Mouse (Mus musculus) layer of hippocampus, adult 2 months (tissue): ENCODE measurements around the gene Purb. TPM values are rescaled to one million over a fixed set of nuclear protein-coding genes. Genes with fewer than 3 reads are reported as not detected.

ENCODE experiments used
- DNase-seq, 2 experiments: peaks; one replicate each; pipeline ENCODE4 v3.0.0; 2022; ENCODE audit warnings: low spot score in 2 of 2
- H3K27ac ChIP-seq: fragments of 200-600 bp; 2 replicates; pipeline ENCODE4 v1.8.1; 2022
- H3K4me3 ChIP-seq: fragments of 200-600 bp; 2 replicates; pipeline ENCODE4 v1.8.1; 2022; ENCODE audit warnings: mild to moderate bottlenecking
- CTCF ChIP-seq: fragments of 200-600 bp; conservative IDR thresholded peaks from 2 replicates; pipeline ENCODE4 v1.8.1; 2022; ENCODE audit warnings: antibody characterized with exemption, mild to moderate bottlenecking, moderate library complexity
- microRNA-seq, 2 experiments: library from miRNA; unstranded; fragments of <30 nt; microRNA quantifications; one replicate each; pipeline ENCODE4 v1.2.0; 2021
- total RNA-seq, 2 experiments: library from RNA; stranded (reverse); gene quantifications; 2 replicates each; pipeline ENCODE4 v1.2.3; 2021

The Purb gene
- total RNA-seq, 2 experiments from 2014 or later = 234 to 240 TPM

GRCm38 (mm10) chr11:6418751-6419150 lies 57.0 kb downstream of the Purb start:
- TF ChIP-seq CTCF = no peak
- no peak overlapping the region for H3K4me3 ChIP-seq
- no peak for DNase-seq
- H3K27ac ChIP-seq = no peak overlapping the region; the same call in 1 of the 2 replicates

Small RNAs within 50 kb of the gene (microRNA-seq; reads per million reads assigned to microRNA genes)
- 0 reads per million in 2 experiments for gene Gm22123

Other genes starting within 250 kb of the Purb start
- gene Npc1l1, start 245.8 kb downstream of the Purb start, total RNA-seq = under 1 TPM; 0.27 to 0.51 TPM
- gene Ddx56, start 208.1 kb downstream of the Purb start, total RNA-seq = 10 to 100 TPM; 40.1 to 48.8 TPM
- 100 to 1,000 TPM in 1 of 2 experiments, 10 to 100 TPM in 1; 98.7 to 104 TPM for gene Tmed4, start 201.0 kb downstream of the Purb start, total RNA-seq
- 100 to 1,000 TPM; 214 to 221 TPM for gene Ogdh, start 184.3 kb downstream of the Purb start, total RNA-seq
- gene Zmiz2, start 86.8 kb downstream of the Purb start, total RNA-seq = 100 to 1,000 TPM; 170 TPM
- 1,000 to 10,000 TPM; 1,589 to 1,677 TPM for gene Ppia, start 60.5 kb downstream of the Purb start, total RNA-seq
- 10 to 100 TPM; 43.6 to 47.3 TPM for gene H2afv, start 31.5 kb downstream of the Purb start, total RNA-seq
- under 1 TPM; 0.59 to 0.91 TPM for gene Myo1g, start 45.0 kb upstream of the Purb start, total RNA-seq
- gene Ccm2, start 71.0 kb upstream of the Purb start, total RNA-seq = 10 to 100 TPM; 50.2 to 55.8 TPM
- 10 to 100 TPM; 36.9 to 37.1 TPM for gene Nacad, start 130.1 kb upstream of the Purb start, total RNA-seq
- 10 to 100 TPM; 42.9 to 52.9 TPM for gene Tbrg4, start 150.2 kb upstream of the Purb start, total RNA-seq
- gene Wap, start 162.7 kb upstream of the Purb start, total RNA-seq = not detected
- 1 to 10 TPM; 6.1 to 7.6 TPM for gene Ramp3, start 182.6 kb upstream of the Purb start, total RNA-seq